Comparison of ENCODE assay signal across 8 mouse cellular contexts in the genomic region with DNA sequence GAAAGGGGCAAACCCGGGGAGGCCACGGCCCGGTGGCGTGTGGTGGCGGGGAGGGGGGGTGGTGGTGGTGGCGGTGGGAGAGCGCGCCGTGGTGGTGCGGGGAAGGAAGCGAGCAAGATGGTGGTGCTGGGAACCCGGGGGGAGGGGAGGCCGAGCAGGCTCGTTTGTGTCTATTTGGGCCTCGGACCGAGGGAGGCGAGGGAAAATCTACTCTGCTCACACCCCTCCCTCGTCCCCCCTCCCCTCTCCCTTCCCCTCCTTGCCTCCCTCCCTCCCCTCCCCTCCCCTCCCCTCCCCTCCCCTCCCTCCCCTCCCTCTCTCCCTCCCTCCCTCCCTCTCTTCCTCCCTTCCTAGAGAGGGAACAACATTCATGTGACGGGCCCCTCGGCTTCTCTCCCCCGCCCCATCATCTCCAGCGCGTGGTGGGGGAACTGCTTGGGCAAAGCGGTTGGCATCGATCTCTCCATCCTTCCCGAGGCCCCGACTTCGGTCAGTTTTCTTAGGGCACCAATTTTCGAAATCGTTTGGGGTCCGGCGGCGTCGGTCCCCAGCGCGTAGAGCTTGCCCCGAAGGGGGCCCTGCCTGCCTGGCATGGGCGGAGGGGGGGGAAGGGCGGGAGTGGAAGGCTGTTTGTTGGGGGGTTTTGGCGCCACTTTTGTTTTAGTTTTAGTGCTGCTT. TPM values are rescaled to one million over a fixed set of nuclear protein-coding genes. Genes with fewer than 3 reads are reported as not detected.
DNase-seq lines count a peak whose midpoint lies in the region; ATAC-seq and TF ChIP-seq lines count a peak whose summit lies in the region.

No protein-coding gene starts in this region.

- H3K9ac ChIP-seq in CH12.LX (ENCODE audit: insufficient read depth, low read depth), result peak overlapping the region; percentile 98
- peak overlapping the region; percentile 93 for H3K9ac ChIP-seq in forebrain, embryonic 13.5 days
- H3K9ac ChIP-seq in lung, embryonic 14.5 days, result peak overlapping the region; percentile 97

- H3K4me2 ChIP-seq in CH12.LX (ENCODE audit: insufficient read depth, low read depth, poor library complexity, severe bottlenecking), result no peak overlapping the region
- peak overlapping the region; percentile 57 for H3K4me2 ChIP-seq in forebrain, embryonic 13.5 days
- peak overlapping the region; percentile 62 for H3K4me2 ChIP-seq in lung, embryonic 14.5 days

- DNase-seq in CH12.LX (ENCODE audit: extremely low read depth), result peak; percentile 78
- peak; percentile 55 for DNase-seq in c-Kit-positive CD71-negative TER-119-negative erythroid progenitor cells, embryonic 14.5 days (ENCODE audit: low read depth)
- peak; percentile 77 to 80 for DNase-seq in heart, postnatal 10 days
- peak; percentile 47 to 80 for DNase-seq in layer of hippocampus, adult 18-20 months (ENCODE audit: low spot score in 2 of 2)
- DNase-seq in lung, embryonic 14.5 days, result peak; percentile 83
- peak; percentile 65 for DNase-seq in thymus, adult 2 months

- 22% methylated on average over 14 of the region's 40 CpGs for WGBS in forebrain, embryonic 13.5 days
- 3% methylated on average over 18 of the region's 40 CpGs for WGBS in lung, embryonic 14.5 days
- WGBS in olfactory bulb, adult 2 months, result 33% methylated on average over 13 of the region's 40 CpGs
- 0% methylated on average over 22 of the region's 40 CpGs for WGBS in thymus, adult 2 months

- dilution Hi-C loops in CH12.LX (cut with MboI; ENCODE audit: extremely low pct_ligation_motif_present, extremely low pct_unique_long_range_greater_than_20kb, low sequenced_read_pairs), result no loop called here

- no peaks in the 10 kb centered on the region for H3K9me3 ChIP-seq in CH12.LX (replicated peaks; ENCODE audit: low read length)
- H3K9me3 ChIP-seq in forebrain, embryonic 13.5 days (replicated peaks), result no peaks in the 10 kb centered on the region
- no peaks in the 10 kb centered on the region for H3K9me3 ChIP-seq in lung, embryonic 14.5 days (ENCODE audit: low read depth, low read length)

- peaks cover 29% of the 10 kb centered on the region for H3K79me2 ChIP-seq in CH12.LX (replicated peaks; ENCODE audit: control insufficient read depth, extremely low read depth, insufficient read depth, poor library complexity, severe bottlenecking)

- no peaks in the 10 kb centered on the region for H3K36me3 ChIP-seq in CH12.LX (replicated peaks in 1 of 2; ENCODE audit: control insufficient read depth in 1 of 2, insufficient read depth in 1 of 2, low read length in 1 of 2)
- H3K36me3 ChIP-seq in forebrain, embryonic 13.5 days (ENCODE audit: poor library complexity, severe bottlenecking), result no peaks in the 10 kb centered on the region
- no peaks in the 10 kb centered on the region for H3K36me3 ChIP-seq in lung, embryonic 14.5 days (ENCODE audit: insufficient read depth)
- no peaks in the 10 kb centered on the region for H3K36me3 ChIP-seq in thymus, adult 2 months (ENCODE audit: control insufficient read depth, insufficient read depth, low read length)

- peak; percentile 85 for ATAC-seq in forebrain, embryonic 13.5 days
- ATAC-seq in lung, embryonic 14.5 days (ENCODE audit: insufficient read depth), result peak; percentile 69

- peak overlapping the region; percentile 67 to 88 (median 70) for H3K4me3 ChIP-seq in CH12.LX (replicated peaks in 1 of 3; ENCODE audit: low read depth in 2 of 3, low read length in 2 of 3, poor library complexity in 1 of 3)
- H3K4me3 ChIP-seq in forebrain, embryonic 13.5 days, result peak overlapping the region; percentile 56
- peak overlapping the region; percentile 65 for H3K4me3 ChIP-seq in lung, embryonic 14.5 days (ENCODE audit: low read depth, low read length)
- peak overlapping the region; percentile 79 for H3K4me3 ChIP-seq in olfactory bulb, adult 2 months (ENCODE audit: insufficient read depth, low read depth, low read length)
- peak overlapping the region; percentile 100 for H3K4me3 ChIP-seq in thymus, adult 2 months (ENCODE audit: control insufficient read depth, insufficient read depth, low read length)

- H3K27me3 ChIP-seq in CH12.LX (replicated peaks), result no peaks in the 10 kb centered on the region
- no peaks in the 10 kb centered on the region for H3K27me3 ChIP-seq in forebrain, embryonic 13.5 days
- H3K27me3 ChIP-seq in lung, embryonic 14.5 days (ENCODE audit: insufficient read depth, low read length), result no peaks in the 10 kb centered on the region
- no peaks in the 10 kb centered on the region for H3K27me3 ChIP-seq in thymus, adult 2 months (ENCODE audit: control insufficient read depth, insufficient read depth, low read length)

- peak overlapping the region; percentile 93 for H3K27ac ChIP-seq in CH12.LX (ENCODE audit: insufficient read depth, low read depth)
- peak overlapping the region; percentile 99 for H3K27ac ChIP-seq in forebrain, embryonic 13.5 days
- peak overlapping the region; percentile 100 for H3K27ac ChIP-seq in lung, embryonic 14.5 days (ENCODE audit: low read depth)
- peak overlapping the region; percentile 93 for H3K27ac ChIP-seq in olfactory bulb, adult 2 months (ENCODE audit: insufficient read depth, low read depth, low read length)
- peak overlapping the region; percentile 100 for H3K27ac ChIP-seq in thymus, adult 2 months (ENCODE audit: control insufficient read depth, insufficient read depth, low read length)

- no peak for TF ChIP-seq POLR2A in CH12.LX (IDR thresholded peaks at IDR 0.05; ENCODE audit: low read depth, low read length)
- no peak for TF ChIP-seq POLR2A in olfactory bulb, adult 2 months (IDR thresholded peaks at IDR 0.05; ENCODE audit: insufficient read depth, low read depth, low read length)
- 0 out of 2 replicates have a peak, but pooled peaks have one; percentile 37 for TF ChIP-seq POLR2A in thymus, adult 2 months (IDR thresholded peaks at IDR 0.05; ENCODE audit: control insufficient read depth, extremely low read depth, insufficient read depth, low read length, poor library complexity)

- TF ChIP-seq RAD21 in CH12.LX (IDR thresholded peaks at IDR 0.05; ENCODE audit: low read depth, low read length), result no peak

- intact Hi-C loops in heart, postnatal 10 days (cut with DNase I), result loop anchor here (1.0 to 5.0 kb wide), 3 partner anchors 37 to 243 kb away; no protein-coding TSS in a partner anchor

- peaks cover 0 to 5% of the 10 kb centered on the region in 2 experiments; a peak in 1 of 4 replicates for H3K4me1 ChIP-seq in CH12.LX (ENCODE audit: control insufficient read depth in 1 of 2, insufficient read depth in 2 of 2)
- H3K4me1 ChIP-seq in forebrain, embryonic 13.5 days, result peaks cover 5% of the 10 kb centered on the region; the same call in 1 of the 2 replicates
- H3K4me1 ChIP-seq in lung, embryonic 14.5 days (ENCODE audit: insufficient read depth), result no peaks in the 10 kb centered on the region
- peaks cover 2% of the 10 kb centered on the region for H3K4me1 ChIP-seq in olfactory bulb, adult 2 months (ENCODE audit: control insufficient read depth, insufficient read depth, low read length)
- peaks cover 7% of the 10 kb centered on the region for H3K4me1 ChIP-seq in thymus, adult 2 months (replicated peaks; ENCODE audit: control insufficient read depth, insufficient read depth, low read length)

- no peak for TF ChIP-seq CTCF in CH12.LX (conservative IDR thresholded peaks at IDR 0.05 in 1 of 2, IDR thresholded peaks at IDR 0.05 in 1 of 2; ENCODE audit: low read depth in 2 of 2, low read length in 2 of 2)
- no peak for TF ChIP-seq CTCF in lung, embryonic 14.5 days (IDR thresholded peaks at IDR 0.05; ENCODE audit: low read depth)
- no peak for TF ChIP-seq CTCF in olfactory bulb, adult 2 months (IDR thresholded peaks at IDR 0.05; ENCODE audit: insufficient read depth, low read depth, low read length)
- no peak for TF ChIP-seq CTCF in thymus, adult 2 months (IDR thresholded peaks at IDR 0.05; ENCODE audit: borderline replicate concordance, control insufficient read depth, extremely low read depth, insufficient read depth, low read length, poor library complexity)

- no peak for TF ChIP-seq EP300 in CH12.LX (IDR thresholded peaks at IDR 0.05; ENCODE audit: low read length)

- in situ Hi-C loops in CH12.LX (cut with MboI; ENCODE audit: low pct_ligation_motif_present, low pct_unique_long_range_greater_than_20kb, low sequenced_read_pairs), result no loop called here

TF ChIP-seq in CH12.LX, 34 proteins besides CTCF, POLR2A, EP300 and RAD21:
- TF ChIP-seq CHD2 (IDR thresholded peaks at IDR 0.05; ENCODE audit: low read length) (peak; percentile 77), E2F4 (IDR thresholded peaks at IDR 0.05; ENCODE audit: insufficient replicate concordance, low read depth, low read length) (peak; percentile 38; the same call in 1 of the 2 replicates), TCF12 (IDR thresholded peaks at IDR 0.05; ENCODE audit: low read depth, low read length) (peak; percentile 33; the same call in 1 of the 2 replicates), JUN (IDR thresholded peaks at IDR 0.05; ENCODE audit: insufficient read depth, low read depth, low read length) (no peak), ZC3H11A (IDR thresholded peaks at IDR 0.05; ENCODE audit: low read depth, low read length) (no peak), NELFE (IDR thresholded peaks at IDR 0.05; ENCODE audit: low read depth, low read length) (0 out of 2 replicates have a peak, but pooled peaks have one; percentile 5), ETS1 (conservative IDR thresholded peaks at IDR 0.05; ENCODE audit: low read depth, low read length) (no peak), IRF4 (IDR thresholded peaks at IDR 0.05; ENCODE audit: low read depth, low read length) (0 out of 2 replicates have a peak, but pooled peaks have one; percentile 23), MAZ (IDR thresholded peaks at IDR 0.05; ENCODE audit: low read depth, low read length) (peak; percentile 57; the same call in 1 of the 2 replicates), ZMIZ1 (IDR thresholded peaks at IDR 0.05; ENCODE audit: low read depth, low read length) (no peak), MXI1 (IDR thresholded peaks at IDR 0.05; ENCODE audit: low read depth, low read length) (no peak), UBTF (IDR thresholded peaks at IDR 0.05; ENCODE audit: low read depth, low read length) (no peak), BHLHE40 (IDR thresholded peaks at IDR 0.05; ENCODE audit: low read depth, low read length) (0 out of 2 replicates have a peak, but pooled peaks have one; percentile 1)

RNA-seq across cellular contexts. Expression of a gene that starts 1.4 kb away (rescaled TPM):
- total RNA-seq in CH12.LX (2012; rRNA removed) (43.5 and 54.0 TPM in 2 replicates), CH12.LX (2014; rRNA removed) (138 and 157 TPM in 2 replicates)
- 48.9 and 52.5 TPM in 2 replicates for polyA plus RNA-seq in CH12.LX (2012; ENCODE audit: insufficient read length, low read depth)
- 41.0 and 45.0 TPM in 2 replicates for polyA plus RNA-seq in forebrain, embryonic 13.5 days (2015; fragmentation: Nextera tagmentation; extraction: Ambion mirVana)
- 10 to 100 TPM; 64.2 to 73.6 TPM for total RNA-seq in heart, postnatal 10 days (2021)
- total RNA-seq in layer of hippocampus, adult 18-20 months (2021), result 10 to 100 TPM; 55.2 to 55.3 TPM
- polyA plus RNA-seq in lung, embryonic 14.5 days (2014; fragmentation: Nextera tagmentation; extraction: Ambion mirVana), result 64.3 and 69.7 TPM in 2 replicates
- polyA plus RNA-seq in olfactory bulb, adult 2 months (2012; ENCODE audit: insufficient read depth, insufficient read length, low replicate concordance, missing spikeins), result 52.1 and 183 TPM in 2 replicates
- 19.9 and 23.0 TPM in 2 replicates for polyA plus RNA-seq in thymus, adult 2 months (2012; rRNA removed)

Comparison
In these comparisons a context has a peak if more than half of its experiments do, and no peak if none do; other contexts are left out.
1. Peak in every context shown above with its lines: DNase-seq, ATAC-seq, H3K4me3 ChIP-seq and H3K27ac ChIP-seq.